Mouse (Mus musculus) embryo, embryonic 10.5 days (tissue): ENCODE measurements at regions not wholly inside any gene's neighbourhood (a gene's known extent, or its start where the extent isn't known, plus 50 kb on each side); places are given as distances from the start of the nearest gene placed in this dataset.

Experiments used
- DNase-seq: peaks from one replicate; pipeline ENCODE4 v3.0.0-alpha.2; 2015; ENCODE audit warnings: low spot score

GRCm38 (mm10) chr4:30583417-30583816 is 1380.5 kb upstream of the Map3k7 start:
- no peak for DNase-seq

GRCm38 (mm10) chr4:30608858-30609257 is 1355.0 kb upstream of the Map3k7 start:
- peak; percentile 34 for DNase-seq

GRCm38 (mm10) chr4:30609795-30610194 is 1354.1 kb upstream of the Map3k7 start:
- no peak for DNase-seq

- DNase-seq: no peak
Observed at GRCm38 (mm10) chr4:30610454-30610853, 1353.4 kb upstream of the Map3k7 start.
